Mouse (Mus musculus) CD4-positive helper T cell, adult 2 months (primary cell): ENCODE results near the gene Cpa4.

Experiments used
- DNase-seq: peaks from one replicate; pipeline ENCODE4 v3.0.0-alpha.2; 2012; ENCODE audit warnings: low read depth, missing footprints, low spot score

Gene Cpa4

GRCm38 (mm10) chr6:30624763-30625162 lies 56.6 kb downstream of the Cpa4 start:
- no peak for DNase-seq

GRCm38 (mm10) chr6:30628152-30628551 lies 60.0 kb downstream of the Cpa4 start:
- no peak for DNase-seq

- DNase-seq: no peak
These were observed 61.8 kb downstream of the Cpa4 start for GRCm38 (mm10) chr6:30629989-30630388.

- DNase-seq: no peak
These were observed 67.2 kb downstream of the Cpa4 start for GRCm38 (mm10) chr6:30635361-30635862.

GRCm38 (mm10) chr6:30636186-30636842 lies 68.1 kb downstream of the Cpa4 start:
- no peak for DNase-seq

GRCm38 (mm10) chr6:30638674-30639268 lies 70.6 kb downstream of the Cpa4 start, which contains the start of gene Cpa1:
Gene Cpa1 (plus strand): TSS chr6:30639218.
- DNase-seq: no peak
